Mouse (Mus musculus) liver, embryonic 14.5 days (tissue): ENCODE measurements around the gene Dnajb1. TPM values are rescaled to one million over a fixed set of nuclear protein-coding genes. Genes with fewer than 3 reads are reported as not detected.
A peak's percentile ranks its signal among the peaks of the same experiment; 100 is the strongest.

ENCODE experiments used
- ATAC-seq: fragments of 200-750 bp; cut with Nextera tagmentation; 2 replicates; pipeline ENCODE4 v1.8.0; 2017; ENCODE audit warnings: moderate number of reproducible peaks, mild to moderate bottlenecking, moderate library complexity; ENCODE audit not compliant: insufficient read depth
- DNase-seq, 3 experiments: peaks; one replicate each; pipeline ENCODE4 v3.0.0-alpha.2; 2012 to 2013; ENCODE audit warnings: low read depth in 3 of 3, low spot score in 3 of 3
- H3K27ac ChIP-seq: fragments of 300-500 bp; sonication (generic); 2 replicates; pipeline ENCODE4 v1.5.1; 2014; ENCODE audit warnings: moderate library complexity, mild to moderate bottlenecking, control low read depth, inconsistent platforms
- H3K27me3 ChIP-seq: fragments of 300-500 bp; sonication (generic); 2 replicates; pipeline ENCODE4 v1.6.1; 2014; ENCODE audit warnings: mild to moderate bottlenecking, low read length, moderate library complexity; ENCODE audit not compliant: control insufficient read depth, insufficient read depth
- H3K36me3 ChIP-seq: fragments of 300-500 bp; sonication (generic); replicated peaks from 2 replicates; pipeline ENCODE4 v1.6.1; 2014; ENCODE audit warnings: low read depth; ENCODE audit not compliant: control insufficient read depth, insufficient read depth
- H3K4me1 ChIP-seq, 2 experiments: fragments of 200-500 bp in 1 of 2; fragments of 300-500 bp in 1 of 2; sonication (generic) in 1 of 2; replicated peaks; 2 replicates each; pipeline ENCODE4 v1.6.1; 2012 to 2014; ENCODE audit warnings: antibody characterized with exemption in 1 of 2, inconsistent platforms in 1 of 2, low read length in 1 of 2; ENCODE audit not compliant: control insufficient read depth in 2 of 2, insufficient read depth in 2 of 2
- H3K4me2 ChIP-seq: fragments of 300-500 bp; sonication (generic); 2 replicates; pipeline ENCODE4 v1.6.1; 2014; ENCODE audit warnings: low read depth, mild to moderate bottlenecking, control low read depth, moderate library complexity
- H3K4me3 ChIP-seq, 2 experiments: fragments of 200-500 bp in 1 of 2; fragments of 300-500 bp in 1 of 2; sonication (generic) in 1 of 2; 2 replicates each; pipeline ENCODE4 v1.5.1; 2012 to 2014; ENCODE audit warnings: low read depth in 2 of 2, low read length in 2 of 2, mild to moderate bottlenecking in 2 of 2, control low read depth in 1 of 2, inconsistent platforms in 1 of 2, moderate library complexity in 1 of 2; ENCODE audit not compliant: insufficient read depth in 1 of 2
- H3K9ac ChIP-seq: fragments of 300-500 bp; sonication (generic); replicated peaks from 2 replicates; pipeline ENCODE4 v1.6.1; 2014; ENCODE audit warnings: mild to moderate bottlenecking, control low read depth, moderate library complexity
- H3K9me3 ChIP-seq: fragments of 300-500 bp; sonication (generic); 2 replicates; pipeline ENCODE4 v1.6.1; 2016; ENCODE audit warnings: low read length, mixed read lengths; ENCODE audit not compliant: control insufficient read depth
- CTCF ChIP-seq: IDR thresholded peaks from 2 replicates; pipeline ENCODE4 v1.5.1; 2016; ENCODE audit warnings: antibody characterized with exemption, low read depth, control low read depth
- EP300 ChIP-seq: IDR thresholded peaks from 2 replicates; pipeline ENCODE4 v1.6.1; 2016; ENCODE audit warnings: antibody characterized with exemption, low read depth
- WGBS: fragments of 180-500 bp; shearing (Covaris S2); extraction: QIAGEN DNeasy Blood & Tissue Kit; methylation state at CpG from one replicate; pipeline ENCODE4 v1.1.7; 2014; ENCODE audit not compliant: insufficient replicate concordance; 5-methylcytosine and 5-hydroxymethylcytosine counted together
- polyA plus RNA-seq, 2 experiments: library from polyadenylated mRNA; depleted of rRNA in 1 of 2; stranded (reverse) in 1 of 2; unstranded in 1 of 2; fragments of >200 nt; fragmentation: Nextera tagmentation in 1 of 2; extraction: Ambion mirVana in 1 of 2; gene quantifications; 2 replicates each; pipeline versions ENCODE4 v1.2.1 to v1.2.3; 2012 to 2014

Dnajb1 gene
- polyA plus RNA-seq, 2 experiments = 32.7 to 37.8 TPM

GRCm38 (mm10) chr8:83653662-83654017 is 45.6 kb downstream of the Dnajb1 start:
- peak overlapping the region; percentile 7 for H3K27ac ChIP-seq
- WGBS = 18% methylated on average over 10 of the region's 10 CpGs
- H3K9ac ChIP-seq = peak overlapping the region; percentile 91
- no peaks in the 10 kb centered on the region for H3K36me3 ChIP-seq
- no peaks in the 10 kb centered on the region for H3K27me3 ChIP-seq
- ATAC-seq (no peak), DNase-seq (no peak)
- TF ChIP-seq EP300 (no peak), CTCF (no peak)
- no peaks in the 10 kb centered on the region for H3K9me3 ChIP-seq
- H3K4me3 ChIP-seq = peak overlapping the region; percentile 89 to 97
- H3K4me1 ChIP-seq = peaks cover 17 to 36% of the 10 kb centered on the region in 2 experiments
- H3K4me2 ChIP-seq = peak overlapping the region; percentile 98

GRCm38 (mm10) chr8:83654725-83655124 is 46.7 kb downstream of the Dnajb1 start:
- Histone ChIP-seq H3K4me2 (no peak overlapping the region), H3K4me1 (peaks cover 17 to 36% of the 10 kb centered on the region in 2 experiments), H3K27me3 (no peaks in the 10 kb centered on the region), H3K9ac (no peak overlapping the region), H3K4me3 (no peak overlapping the region), H3K27ac (no peak overlapping the region), H3K9me3 (no peaks in the 10 kb centered on the region), H3K36me3 (no peaks in the 10 kb centered on the region)
- DNase-seq (no peak), ATAC-seq (no peak)
- TF ChIP-seq CTCF (no peak), EP300 (no peak)
- 81% methylated on average over 6 of the region's 6 CpGs for WGBS

GRCm38 (mm10) chr8:83656043-83656442 is 48.0 kb downstream of the Dnajb1 start:
- Histone ChIP-seq H3K27me3 (no peaks in the 10 kb centered on the region), H3K27ac (no peak overlapping the region), H3K4me2 (no peak overlapping the region), H3K9me3 (no peaks in the 10 kb centered on the region), H3K4me1 (peaks cover 17 to 36% of the 10 kb centered on the region in 2 experiments), H3K36me3 (no peaks in the 10 kb centered on the region), H3K4me3 (no peak overlapping the region), H3K9ac (no peak overlapping the region)
- ATAC-seq = no peak
- no peak for DNase-seq
- TF ChIP-seq CTCF (no peak), EP300 (no peak)
- WGBS = 75% methylated on average over 9 of the region's 9 CpGs

- peaks cover 16 to 35% of the 10 kb centered on the region in 2 experiments for H3K4me1 ChIP-seq
- 0 out of 2 replicates have a peak overlapping the region, but pooled peaks have one; percentile 16 for H3K9ac ChIP-seq
- H3K27ac ChIP-seq = no peak overlapping the region; the same call in 1 of the 2 replicates
- peak; percentile 16; the same call in 1 of the 2 replicates for ATAC-seq
- H3K4me3 ChIP-seq = no peak overlapping the region
- H3K27me3 ChIP-seq = no peaks in the 10 kb centered on the region
- peak; percentile 40 for TF ChIP-seq EP300
- TF ChIP-seq CTCF = peak; percentile 87
- no peaks in the 10 kb centered on the region for H3K36me3 ChIP-seq
- H3K4me2 ChIP-seq = peak overlapping the region; percentile 26
- peak in 1 of 3 experiments; percentile 56 for DNase-seq
- H3K9me3 ChIP-seq = no peaks in the 10 kb centered on the region
- 37% methylated on average over 13 of the region's 13 CpGs for WGBS
Measured at GRCm38 (mm10) chr8:83656484-83657246, 48.7 kb downstream of the Dnajb1 start.

GRCm38 (mm10) chr8:83660545-83660944 is 52.6 kb downstream of the Dnajb1 start:
- no peaks in the 10 kb centered on the region for H3K27me3 ChIP-seq
- H3K9me3 ChIP-seq = no peaks in the 10 kb centered on the region
- peaks cover 8 to 17% of the 10 kb centered on the region in 2 experiments for H3K4me1 ChIP-seq
- no peaks in the 10 kb centered on the region for H3K36me3 ChIP-seq
- no peak overlapping the region for H3K27ac ChIP-seq
- no peak for ATAC-seq
- no peak overlapping the region for H3K4me2 ChIP-seq
- no peak overlapping the region for H3K9ac ChIP-seq
- DNase-seq = no peak
- TF ChIP-seq EP300 = no peak
- 36% methylated on average over 8 of the region's 8 CpGs for WGBS
- no peak overlapping the region for H3K4me3 ChIP-seq
